Mouse (Mus musculus) A20 (cell line): Measurements from ENCODE around the gene Rtp3.
A peak's percentile ranks its signal among the peaks of the same experiment; 100 is the strongest.

ENCODE experiments used
- DNase-seq: peaks from one replicate; pipeline ENCODE4 v3.0.0-alpha.2; 2011; ENCODE audit warnings: low read depth, low spot score

Gene Rtp3

GRCm38 (mm10) chr9:110990204-110990603 lies at the start of gene Rtp3:
Rtp3 (minus strand) TSS chr9:110990583.
- no peak for DNase-seq

DNA sequence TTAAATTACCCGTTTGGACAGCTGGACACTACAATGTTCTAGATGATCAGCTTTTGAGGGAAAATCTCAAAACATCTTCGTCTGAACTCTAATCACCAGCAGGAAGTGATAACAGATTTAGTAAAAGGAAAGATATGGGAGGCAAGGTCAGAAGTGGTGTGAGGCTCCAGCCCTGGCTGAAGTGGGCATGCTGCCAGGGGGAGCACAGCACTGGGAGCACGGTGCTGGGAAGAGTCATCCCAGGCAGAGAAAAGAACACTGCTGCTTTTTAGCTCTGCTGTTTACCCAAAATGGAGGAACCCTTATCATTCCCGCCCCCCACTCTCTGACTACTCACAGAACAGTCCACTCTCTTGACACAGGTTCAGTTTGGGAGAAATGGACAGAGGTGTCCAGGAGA lies 49.6 kb upstream of the Rtp3 start:
- DNase-seq = no peak

- DNase-seq = peak; percentile 30
Measured at GRCm38 (mm10) chr9:111033717-111034116, 43.3 kb upstream of the Rtp3 start.

DNA sequence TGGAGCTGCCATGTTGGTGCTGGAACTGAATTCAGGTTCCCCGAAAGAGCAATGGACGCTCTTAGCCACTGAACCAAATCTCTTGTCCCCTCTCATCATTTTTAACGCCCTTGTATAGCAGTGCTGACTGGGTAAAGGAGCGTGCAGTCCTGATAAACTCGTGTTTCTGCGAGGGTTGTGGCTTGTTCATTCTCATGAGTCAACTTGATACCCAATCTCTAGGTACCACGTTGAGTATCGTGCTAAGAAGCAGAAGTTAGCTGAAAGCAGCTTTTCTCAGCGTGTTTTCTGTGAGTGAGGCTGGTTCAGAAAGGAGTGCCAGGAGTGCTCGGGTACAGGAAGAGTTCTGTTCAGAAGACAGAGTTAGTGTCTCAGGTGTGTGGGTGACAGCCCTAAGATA lies 36.4 kb upstream of the Rtp3 start:
- no peak for DNase-seq

DNA sequence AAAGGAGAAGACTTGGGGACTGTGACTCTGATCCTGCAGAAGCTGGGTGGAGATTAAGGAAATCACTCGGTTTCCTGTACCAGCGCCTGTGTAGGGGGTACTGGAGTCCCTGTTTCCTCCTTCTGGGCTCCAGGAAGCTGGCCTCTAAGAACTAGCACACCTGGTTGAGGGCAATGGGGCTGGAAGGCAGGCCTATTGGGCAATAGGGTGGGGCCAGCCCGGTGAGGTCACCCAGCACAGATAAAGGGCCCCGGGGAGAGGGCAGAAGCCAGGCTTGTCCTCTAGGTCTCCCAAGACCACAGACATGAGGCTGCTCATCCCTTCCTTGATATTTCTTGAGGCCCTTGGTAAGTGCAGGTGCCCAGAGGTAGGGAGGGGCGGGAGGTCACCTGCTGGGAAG lies 28.6 kb upstream of the Rtp3 start, which contains the start of gene Ltf:
Ltf (plus strand) TSS at position 250 of the 400 bp plus-strand sequence.
- no peak for DNase-seq

DNA sequence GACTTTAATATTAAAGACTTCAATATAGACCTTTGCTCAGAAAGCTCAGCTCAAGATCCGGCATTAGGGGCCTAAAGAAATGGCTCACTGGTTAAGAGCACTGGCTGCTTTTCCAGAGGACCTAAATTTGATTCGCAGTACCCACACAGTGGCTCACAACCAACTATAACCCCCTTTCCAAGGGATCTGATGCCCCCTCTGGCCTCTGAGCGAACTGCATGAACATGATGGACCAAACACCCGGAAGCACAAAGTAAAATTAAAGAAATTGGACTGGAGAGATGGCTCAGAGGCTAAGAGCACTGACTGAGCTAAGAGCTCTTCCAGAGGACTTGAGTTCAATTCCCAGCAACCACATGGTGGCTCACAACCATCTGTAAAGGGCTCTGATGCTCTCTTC lies 25.3 kb upstream of the Rtp3 start:
- DNase-seq = peak; percentile 39

GRCm38 (mm10) chr9:111012041-111012440 lies 21.7 kb upstream of the Rtp3 start:
- no peak for DNase-seq

DNA sequence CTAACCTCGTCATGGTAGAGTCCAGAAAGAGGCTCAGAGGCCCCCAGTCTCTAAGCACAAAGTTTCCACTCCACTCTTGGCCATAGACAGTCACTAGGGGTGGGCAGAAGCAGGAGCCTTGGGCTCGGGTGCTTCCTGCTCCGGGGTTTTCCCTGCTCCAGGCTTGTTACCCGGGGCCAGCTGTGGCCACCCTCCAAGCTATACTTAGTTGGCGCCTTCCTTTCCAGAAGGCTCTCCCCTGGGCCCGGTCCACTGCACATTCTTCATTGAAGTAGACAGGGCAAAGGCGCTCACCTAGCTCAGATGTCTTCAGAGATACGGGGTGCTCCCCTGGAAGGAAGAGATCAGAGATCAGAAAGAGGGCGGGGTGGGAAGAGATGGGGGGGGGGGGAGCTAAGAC lies 21.2 kb upstream of the Rtp3 start:
- no peak for DNase-seq

DNA sequence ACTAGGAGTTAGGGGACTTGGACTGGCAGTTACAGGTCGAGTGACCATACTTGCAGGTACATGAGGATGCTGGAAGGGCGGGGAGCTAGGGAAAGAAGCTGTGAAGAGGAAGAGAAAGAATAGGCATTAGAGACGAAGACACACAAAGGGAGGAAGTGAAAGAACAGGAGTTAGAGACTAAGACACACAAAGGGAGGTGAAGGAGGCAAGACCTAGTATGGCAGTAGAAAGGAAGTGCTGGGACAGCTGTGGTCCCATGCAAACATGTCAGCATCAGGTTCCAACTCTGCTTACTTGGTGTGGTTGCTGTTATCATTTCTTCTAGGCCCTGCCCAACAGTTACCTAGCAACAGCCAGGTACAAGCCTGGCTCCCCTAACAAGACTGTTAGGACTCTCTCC lies 19.4 kb upstream of the Rtp3 start:
- DNase-seq = peak; percentile 68

GRCm38 (mm10) chr9:111006544-111006943 lies 16.2 kb upstream of the Rtp3 start:
- DNase-seq = no peak

DNA sequence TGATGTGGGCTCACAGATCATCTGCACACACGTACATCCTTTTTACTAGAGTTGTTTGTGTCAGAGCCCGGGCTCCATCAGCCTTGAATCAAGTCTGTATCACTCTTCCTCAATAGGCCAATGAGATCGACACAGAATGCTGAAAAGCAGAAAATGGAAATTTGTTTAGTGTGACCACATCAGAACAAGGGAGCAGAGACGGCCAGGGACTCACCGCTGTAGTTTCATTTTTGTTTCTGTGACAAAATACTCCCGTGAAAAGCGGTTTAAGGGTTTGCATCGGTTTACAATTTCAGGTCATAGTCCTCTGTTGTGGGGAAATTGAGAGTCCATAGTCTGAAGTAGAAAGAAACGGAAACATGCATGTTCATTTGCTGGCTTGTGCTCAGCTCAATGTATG lies 12.9 kb upstream of the Rtp3 start:
- DNase-seq = no peak

DNA sequence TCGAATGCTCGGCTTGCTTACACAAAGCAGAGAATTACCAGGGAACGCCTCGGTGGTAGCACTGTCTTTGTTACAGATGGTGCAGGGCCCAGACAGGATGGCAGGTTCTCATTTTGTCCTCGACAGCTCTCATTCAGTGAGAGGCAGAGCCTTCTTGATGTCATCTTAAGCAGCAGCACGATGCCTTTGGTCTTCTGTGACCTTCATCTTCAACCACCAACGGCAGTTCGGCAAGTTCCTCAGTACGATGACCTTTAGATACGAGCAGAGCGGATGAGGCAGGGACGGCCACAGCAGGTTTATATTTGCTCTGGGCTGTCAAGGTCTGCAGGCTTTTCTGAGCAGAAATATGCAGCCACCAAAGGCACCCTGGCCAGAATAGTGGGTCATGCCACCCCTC lies 11.2 kb upstream of the Rtp3 start:
- DNase-seq = no peak

DNA sequence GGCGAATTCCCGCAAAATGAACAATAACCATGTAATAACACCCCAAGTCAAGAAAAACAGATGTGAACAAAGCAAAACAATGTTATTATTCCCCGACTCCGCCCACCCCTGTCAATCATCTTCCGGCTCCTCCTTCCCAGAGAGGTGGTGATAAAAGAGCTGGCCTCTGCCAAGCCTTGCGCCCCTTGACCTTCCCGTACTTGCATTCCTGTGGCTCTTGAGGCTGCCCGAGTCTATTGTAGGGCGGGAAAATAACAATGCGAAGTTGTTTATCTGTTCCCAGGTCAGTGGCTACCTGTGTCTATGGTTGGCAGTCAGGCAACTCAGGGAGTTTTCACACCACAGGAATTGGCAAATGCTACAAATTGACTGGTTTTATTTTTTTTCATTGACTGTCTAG lies 9.5 kb upstream of the Rtp3 start:
- DNase-seq = no peak

DNA sequence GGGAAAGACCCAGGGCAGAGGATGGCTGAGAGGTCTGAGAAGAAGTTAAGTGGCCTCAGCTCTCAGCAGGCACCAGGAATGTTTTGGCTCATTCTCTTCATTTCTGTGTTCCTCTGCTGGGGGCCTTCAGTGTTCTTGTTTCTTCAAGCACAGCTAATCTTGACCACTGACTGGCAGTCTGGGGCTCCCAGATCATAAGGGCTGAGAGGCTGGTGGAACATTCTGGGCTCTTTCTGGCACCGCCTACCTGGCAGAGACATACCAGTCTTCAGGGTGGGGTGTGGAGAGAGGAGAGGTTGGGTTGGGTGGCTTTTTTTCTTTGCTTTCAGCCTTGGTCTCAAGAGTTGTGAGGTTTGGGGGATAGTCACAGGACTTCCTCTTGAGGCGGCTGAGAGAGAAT lies 8.7 kb upstream of the Rtp3 start:
- no peak for DNase-seq

- peak; percentile 85 for DNase-seq
Measured at GRCm38 (mm10) chr9:110997245-110997644, 6.9 kb upstream of the Rtp3 start.

DNA sequence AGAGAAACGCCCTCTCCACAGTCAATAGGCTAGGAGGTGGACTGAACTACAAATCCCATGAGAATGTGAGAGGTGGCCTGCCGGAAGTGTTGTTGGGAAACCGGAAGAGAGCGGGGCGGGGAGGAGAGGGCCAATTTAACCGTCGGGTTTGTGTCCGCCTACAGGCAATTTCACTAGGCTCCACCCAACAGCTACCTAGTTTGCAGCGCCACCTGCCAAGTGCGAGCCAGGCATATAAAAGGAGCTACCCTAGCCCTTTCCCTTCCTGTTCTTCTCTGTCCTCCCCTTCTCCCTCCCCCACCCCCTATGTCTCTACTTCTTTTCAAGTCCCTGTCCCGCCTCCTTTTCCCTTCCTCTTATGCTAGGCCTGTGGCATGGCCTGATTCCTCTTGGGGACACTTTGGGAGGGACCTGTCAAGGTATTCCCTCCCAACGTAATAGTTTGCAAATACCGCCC lies 4.4 kb upstream of the Rtp3 start:
- DNase-seq = peak; percentile 90

GRCm38 (mm10) chr9:110993281-110993709 lies 2.9 kb upstream of the Rtp3 start:
- DNase-seq = no peak

- DNase-seq = no peak
Measured at GRCm38 (mm10) chr9:110989543-110989942, 840 bp downstream of the Rtp3 start.

- DNase-seq = no peak
Measured at GRCm38 (mm10) chr9:110989141-110989540, 1.2 kb downstream of the Rtp3 start.

DNA sequence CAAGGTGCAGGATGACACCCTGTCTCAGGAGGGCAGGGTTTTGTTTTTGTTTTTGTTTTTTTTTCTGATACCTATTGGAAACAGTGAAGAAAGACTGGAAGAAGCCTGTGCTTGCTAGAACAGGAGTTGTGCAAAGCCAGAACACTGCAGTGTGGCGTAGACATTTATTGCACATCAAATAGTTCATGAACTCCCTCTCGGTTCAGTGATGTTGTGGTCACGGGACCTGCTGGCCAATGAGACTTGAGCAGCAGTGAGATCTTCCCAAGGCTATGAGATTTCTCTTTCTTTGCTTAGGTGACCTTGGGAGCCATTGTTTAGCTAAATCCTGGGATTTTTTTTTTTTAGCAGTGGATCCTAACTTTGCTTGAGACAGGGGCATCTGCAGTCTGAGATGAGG lies 2.3 kb downstream of the Rtp3 start:
- DNase-seq = no peak

- DNase-seq = no peak
Measured at GRCm38 (mm10) chr9:110987331-110987730, 3.1 kb downstream of the Rtp3 start.

GRCm38 (mm10) chr9:110985951-110986350 lies 4.4 kb downstream of the Rtp3 start:
- no peak for DNase-seq

DNA sequence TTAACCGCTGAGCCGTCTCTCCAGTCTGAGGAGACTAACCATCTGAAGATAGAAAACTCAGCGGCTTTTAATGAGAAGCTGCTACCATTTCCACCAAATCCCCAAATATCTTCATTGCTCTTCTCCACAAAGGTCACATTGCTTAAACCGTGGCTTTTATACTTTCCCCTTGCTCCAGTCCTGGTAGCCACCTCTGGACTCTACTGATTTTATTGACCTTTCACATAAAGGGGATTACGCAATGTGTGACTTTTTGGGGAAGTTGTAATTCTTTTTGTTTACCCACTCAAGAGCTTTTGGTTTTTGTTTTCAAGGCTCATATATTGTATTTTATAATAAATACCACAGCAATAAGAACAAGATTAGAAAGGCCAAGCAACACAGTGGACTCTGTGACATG lies 4.8 kb downstream of the Rtp3 start:
- no peak for DNase-seq

DNA sequence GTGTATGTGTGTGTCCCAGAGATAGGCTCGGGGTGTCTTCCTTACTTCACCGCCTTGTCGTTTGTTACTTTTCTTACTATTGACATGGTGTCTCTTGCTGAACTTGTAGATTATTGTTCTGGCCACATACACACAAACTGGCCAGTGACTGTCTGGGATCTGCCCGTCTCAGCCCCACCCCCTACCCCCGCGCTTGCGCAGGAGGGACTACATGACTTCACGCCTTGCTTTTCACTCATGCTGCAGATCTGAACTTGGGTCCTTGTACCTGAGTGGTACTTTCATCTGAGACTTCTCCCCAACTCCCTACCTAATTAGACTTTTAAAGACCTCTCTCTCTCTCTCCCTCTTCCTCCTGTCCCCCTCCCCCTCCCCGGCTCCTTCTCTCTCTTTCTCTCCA lies 6.3 kb downstream of the Rtp3 start:
- no peak for DNase-seq
